Mouse (Mus musculus) c-Kit-positive CD71-positive TER-119-negative erythroid progenitor cells, embryonic 14.5 days (primary cell): ENCODE data around the gene Nln.

Experiments
- DNase-seq: peaks from one replicate; pipeline ENCODE4 v3.0.0-alpha.2; 2013; ENCODE audit warnings: low read depth

Gene Nln

DNA sequence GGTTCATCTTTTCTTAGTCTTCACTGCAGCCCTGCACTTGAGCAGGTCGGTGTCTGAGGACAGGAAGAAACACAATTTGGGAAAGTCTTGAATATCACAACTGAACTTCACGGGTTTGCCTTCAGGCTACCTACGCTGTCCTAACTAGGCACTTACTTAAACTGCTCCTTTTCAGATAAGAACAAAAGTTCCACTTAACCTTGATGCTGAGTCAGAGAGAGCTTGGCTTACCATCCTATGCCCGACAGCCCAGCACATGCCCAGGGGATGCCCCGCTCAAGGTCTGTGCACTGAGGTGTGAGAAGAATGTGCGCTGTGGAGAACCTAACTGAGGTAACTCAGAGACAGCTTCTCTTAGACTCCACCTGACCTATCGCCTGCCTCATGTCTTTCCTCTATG is 67.9 kb downstream of the Nln start:
- no peak for DNase-seq

DNA sequence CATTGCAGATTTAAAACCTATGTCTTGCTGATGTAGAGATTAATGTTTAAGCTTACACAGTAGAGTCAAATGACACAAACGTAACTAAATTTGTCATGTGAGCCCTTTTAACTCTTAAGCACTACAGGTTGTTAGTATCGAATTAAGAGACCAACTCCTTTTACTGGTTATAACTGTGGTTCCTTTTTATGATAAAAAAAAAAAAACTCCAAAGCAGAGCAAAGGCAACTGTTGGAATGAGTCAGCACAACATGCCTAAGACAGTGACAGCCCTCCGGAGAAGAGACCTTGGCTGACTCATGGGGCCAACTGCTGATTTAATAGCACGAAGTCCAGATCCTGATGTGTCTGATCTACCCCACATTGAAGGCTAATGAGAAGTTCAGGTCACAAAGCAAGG is 68.5 kb downstream of the Nln start:
- no peak for DNase-seq

DNA sequence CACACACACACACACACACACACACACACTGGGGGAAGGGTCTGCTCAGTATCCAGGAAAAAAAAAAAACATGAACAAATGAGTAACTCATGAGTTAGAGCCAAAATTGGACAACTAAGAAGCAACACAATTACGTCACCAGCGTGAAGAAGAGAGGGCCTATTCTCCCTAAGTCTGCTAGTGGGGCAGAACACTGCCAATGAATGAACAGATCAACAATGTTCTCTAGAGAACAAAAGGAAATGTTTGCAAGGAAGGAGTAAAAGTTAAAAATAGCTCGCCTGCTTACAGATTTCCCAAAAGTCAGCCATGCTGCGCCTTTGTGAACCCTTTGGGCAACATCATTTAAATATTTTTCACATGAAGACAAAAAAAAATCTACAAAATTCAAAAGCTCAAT is 69.6 kb downstream of the Nln start:
- DNase-seq: no peak

GRCm38 (mm10) chr13:104038891-104039290 is 70.5 kb downstream of the Nln start:
- DNase-seq: no peak

- no peak for DNase-seq
Measured at GRCm38 (mm10) chr13:104038358-104038757, 71.1 kb downstream of the Nln start.

DNA sequence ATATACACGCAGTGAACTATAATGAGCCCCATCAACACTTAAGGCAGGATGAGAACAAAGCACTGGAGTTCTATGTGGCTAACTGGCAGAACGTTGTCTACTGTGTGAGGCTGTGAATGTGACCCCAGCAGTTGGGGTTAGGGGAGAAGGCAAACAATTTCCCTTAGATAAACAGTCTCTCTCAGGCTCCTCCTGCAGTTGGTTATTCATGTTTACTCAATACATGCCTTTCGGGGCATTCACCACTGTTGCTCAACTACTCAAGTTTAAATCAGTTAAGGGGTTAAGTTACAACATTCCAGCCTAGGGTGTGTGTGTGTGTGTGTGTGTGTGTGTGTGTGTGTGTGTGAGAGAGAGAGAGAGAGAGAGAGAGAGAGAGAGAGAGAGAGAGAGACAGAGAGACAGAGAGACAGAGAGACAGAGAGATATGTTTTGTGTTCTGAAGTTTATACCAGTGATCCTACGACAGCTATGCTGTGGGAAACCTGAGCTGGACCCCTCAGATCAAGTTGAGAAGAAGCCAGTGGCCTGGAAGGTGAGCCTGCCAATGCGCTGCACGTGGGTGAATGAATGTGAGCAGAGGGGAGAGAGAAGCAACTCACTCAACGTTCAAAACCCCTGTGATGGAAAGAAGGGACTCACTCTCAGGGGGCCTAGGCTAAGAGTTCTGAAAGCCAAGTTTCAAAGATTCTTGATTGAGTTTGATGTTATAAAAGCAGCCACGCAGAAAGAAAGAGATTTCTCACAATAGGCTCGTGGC is 71.7 kb downstream of the Nln start:
- no peak for DNase-seq

DNA sequence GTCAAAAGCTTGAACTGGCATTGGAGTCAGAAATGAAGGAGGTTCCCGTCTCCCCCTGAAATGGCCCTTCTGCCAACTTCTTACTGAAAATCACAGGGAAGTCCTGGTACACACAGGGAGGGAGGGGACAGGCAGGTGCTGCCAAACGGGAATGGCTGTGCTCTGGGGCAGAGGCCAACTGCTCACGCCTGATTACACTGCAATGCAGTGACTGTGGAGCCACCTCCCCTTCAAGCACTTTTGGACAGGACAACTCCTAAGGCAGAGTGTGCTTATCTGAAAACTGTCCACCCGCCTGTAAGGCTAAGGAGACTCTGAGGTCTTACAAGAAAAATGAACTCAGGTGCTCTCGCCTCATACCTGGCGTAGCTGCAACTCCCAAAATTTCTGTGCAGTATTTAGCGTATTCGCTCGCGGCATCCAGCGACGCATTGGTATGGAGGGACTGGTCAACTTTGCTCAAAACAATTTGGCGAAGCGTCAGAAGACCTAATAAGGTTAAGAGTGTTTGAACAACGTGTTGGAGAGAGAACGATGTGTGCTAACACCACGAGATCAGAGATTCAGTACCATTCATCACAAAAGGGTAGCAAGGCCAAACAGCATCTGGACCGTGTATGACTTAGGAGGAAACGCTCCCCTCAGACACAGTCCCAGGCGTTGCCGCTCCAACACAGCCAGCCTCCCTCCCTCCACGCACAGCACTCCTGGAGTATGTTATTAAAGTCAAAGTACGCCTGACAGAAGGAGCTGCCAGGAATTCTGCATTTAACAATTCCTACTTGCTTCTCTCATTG is 72.7 kb downstream of the Nln start:
- DNase-seq: no peak

DNA sequence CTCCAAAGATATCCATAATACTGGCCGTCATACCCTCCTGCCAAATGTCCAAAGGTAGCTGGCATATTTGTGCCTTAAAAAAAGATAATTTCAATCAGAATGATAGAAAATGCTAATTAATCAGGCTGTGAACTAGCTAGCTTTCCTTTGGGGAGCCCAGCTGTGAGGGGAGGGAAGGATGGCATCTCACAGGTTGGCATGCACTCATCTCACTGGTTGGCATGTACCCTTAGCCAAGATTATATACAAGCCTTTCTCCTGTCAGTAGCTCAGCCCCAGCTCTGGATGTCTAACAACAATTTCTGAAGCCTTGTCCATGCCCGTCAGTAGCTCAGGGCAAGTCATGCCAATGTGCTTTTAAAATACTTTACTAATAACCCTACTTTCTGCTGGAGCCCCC is 73.8 kb downstream of the Nln start:
- DNase-seq: no peak

DNA sequence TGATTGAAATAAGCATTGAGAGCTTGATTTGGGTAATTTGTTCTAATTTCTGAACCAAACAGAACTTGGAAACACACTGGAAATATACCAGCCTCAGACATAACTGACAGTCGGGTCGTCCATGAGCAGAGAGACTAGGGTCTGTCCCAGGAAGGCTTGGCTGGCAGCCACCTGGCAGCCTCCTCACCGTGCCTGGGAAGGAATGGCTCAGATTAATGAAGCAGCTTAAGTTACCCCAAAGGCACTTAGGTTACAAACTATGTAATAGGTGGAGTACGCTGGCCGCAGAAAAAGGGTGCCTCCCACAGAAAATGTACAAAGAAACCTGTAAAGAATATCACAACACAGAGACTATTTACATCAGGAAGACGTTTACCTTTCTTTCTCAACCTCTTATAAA is 74.6 kb downstream of the Nln start:
- no peak for DNase-seq

- no peak for DNase-seq
Measured at GRCm38 (mm10) chr13:104032620-104033133, 76.7 kb downstream of the Nln start.

- no peak for DNase-seq
Measured at GRCm38 (mm10) chr13:104031821-104032331, 77.5 kb downstream of the Nln start.

GRCm38 (mm10) chr13:104030956-104031355 is 78.5 kb downstream of the Nln start:
- no peak for DNase-seq

GRCm38 (mm10) chr13:104029511-104029910 is 79.9 kb downstream of the Nln start:
- DNase-seq: no peak

DNA sequence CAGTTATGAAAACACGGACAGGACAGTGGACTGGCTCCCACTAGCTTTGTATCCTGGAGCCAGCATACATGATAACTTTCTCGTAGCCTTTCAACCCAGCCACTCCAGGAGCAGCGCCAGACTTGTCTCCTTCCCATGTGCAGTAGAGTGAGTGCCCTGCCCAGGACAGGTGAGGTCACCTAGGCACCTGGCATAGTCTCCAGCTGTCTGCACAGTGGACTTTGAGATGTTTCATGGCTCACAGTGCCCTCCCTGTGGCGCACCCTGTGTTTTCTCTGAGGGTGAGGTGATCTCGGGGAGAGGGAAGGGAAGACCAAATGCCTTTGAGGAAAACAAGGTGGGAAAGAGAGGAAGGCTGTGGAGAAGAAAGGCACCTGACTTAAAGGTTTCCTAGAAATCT is 80.3 kb downstream of the Nln start:
- DNase-seq: no peak

DNA sequence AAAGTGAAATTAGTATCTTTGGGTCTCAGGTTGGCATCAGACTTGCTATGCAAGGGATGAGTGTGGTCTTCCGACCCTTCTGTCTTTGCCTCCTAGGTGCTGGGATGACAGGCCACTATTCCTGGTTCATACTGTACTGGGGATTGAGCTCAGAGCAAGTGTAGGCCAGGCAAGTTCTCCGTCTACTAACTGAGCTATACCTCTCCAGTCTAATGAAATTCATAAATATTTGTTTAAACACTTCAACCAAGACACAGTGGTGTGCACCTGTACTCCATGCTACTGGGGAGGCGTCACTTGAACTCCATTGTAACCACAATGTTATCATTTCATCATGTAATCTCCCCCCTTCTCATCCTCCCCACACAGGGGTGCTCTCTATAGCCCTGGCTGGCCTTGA is 82.9 kb downstream of the Nln start:
- DNase-seq: no peak

DNA sequence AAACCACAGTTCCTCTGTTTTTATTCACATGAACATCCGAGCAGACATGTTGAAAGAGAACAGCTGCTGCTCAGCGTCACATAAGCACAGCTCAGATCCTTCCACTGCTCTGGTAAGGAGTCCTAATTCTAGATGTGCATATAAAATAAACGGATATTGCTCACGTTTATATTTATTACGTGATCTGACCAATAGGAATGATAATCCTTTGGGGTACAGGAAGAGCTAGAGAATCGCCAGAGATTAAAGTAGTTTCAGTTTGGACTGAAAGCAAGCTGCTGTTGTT is 83.8 kb downstream of the Nln start:
- no peak for DNase-seq

DNA sequence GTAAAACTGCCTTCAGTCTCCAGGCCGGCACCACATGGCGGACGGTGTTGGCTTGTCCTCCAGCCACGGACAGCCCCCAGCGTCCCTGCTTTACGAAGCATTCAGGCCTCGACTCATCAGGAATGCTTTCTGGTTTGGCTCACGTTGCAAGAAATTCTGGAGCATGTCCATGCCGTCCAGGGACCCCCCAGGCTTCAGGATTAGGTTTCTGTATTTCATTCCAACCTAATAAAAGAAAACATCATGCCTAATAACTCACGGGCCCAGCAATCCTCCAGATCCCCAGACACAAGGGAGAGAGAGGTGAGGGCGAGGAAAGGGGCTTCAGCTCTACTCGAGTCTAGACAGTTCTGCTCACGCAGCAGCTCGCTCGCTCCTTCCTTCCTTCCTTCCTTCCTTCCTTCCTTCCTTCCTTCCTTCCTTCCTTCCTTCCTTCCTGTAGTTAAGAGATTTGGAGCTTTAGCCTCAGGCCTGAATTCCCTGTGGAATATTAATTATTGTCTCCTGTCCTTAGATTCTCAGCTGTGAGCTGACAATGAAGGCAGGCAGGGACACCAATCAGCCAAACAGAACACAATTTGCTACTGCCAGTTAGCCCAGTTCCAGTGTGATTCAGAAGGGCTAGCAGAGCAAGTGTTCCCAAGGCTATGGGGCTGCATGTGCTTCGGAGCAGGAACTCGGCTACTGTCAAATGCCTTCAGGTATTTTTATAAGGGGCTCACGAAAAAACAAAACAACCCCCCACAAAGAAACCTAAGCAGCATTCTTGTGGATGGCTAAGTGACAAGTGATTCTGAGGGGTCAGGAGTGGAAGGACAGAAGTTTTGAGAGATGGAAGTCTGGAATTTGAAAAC is 84.3 kb downstream of the Nln start:
- DNase-seq: no peak

DNA sequence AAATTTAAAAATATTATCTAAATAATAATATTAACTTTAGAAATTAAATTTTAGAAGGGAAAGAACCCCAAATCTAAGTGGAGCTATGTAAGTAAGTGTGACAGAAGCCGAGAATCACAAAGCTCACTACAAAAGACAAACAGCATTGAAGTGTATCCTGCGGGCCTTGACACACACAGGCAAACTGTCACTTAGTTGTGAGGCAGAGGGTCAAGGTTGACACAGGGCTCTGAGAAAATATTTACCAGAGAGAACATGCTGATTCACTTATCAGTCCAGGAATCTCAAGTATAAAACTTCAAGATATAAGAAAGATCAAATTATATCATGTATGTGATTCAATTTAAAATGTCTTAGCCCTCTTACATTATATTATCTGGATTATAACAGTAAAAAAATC is 85.1 kb downstream of the Nln start:
- DNase-seq: no peak

DNA sequence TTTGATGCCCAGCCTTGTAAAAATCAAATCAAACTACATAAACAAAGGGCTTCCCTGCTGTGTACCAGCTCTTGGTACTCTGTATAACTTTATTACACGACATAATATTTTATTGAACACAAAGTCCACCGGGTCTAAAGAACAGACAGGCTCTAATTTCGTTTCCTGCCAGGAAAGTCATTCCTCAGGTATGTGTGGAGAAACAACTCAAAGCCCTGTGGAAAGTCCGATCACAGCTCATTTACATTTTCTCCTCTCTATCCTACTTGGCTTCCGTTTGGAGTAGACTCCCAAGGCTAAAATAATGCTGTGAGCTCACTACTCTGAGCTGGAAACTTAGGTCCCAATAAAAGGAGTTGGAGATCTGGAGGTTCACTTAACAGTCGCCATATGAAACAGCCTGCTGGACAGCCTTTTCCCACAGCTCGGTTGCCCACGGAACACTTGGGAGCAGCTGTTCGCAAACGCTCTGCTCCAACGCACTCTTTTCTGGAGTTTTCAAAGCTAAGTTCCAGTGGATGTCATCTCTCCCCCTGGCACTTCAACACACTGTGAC is 86.0 kb downstream of the Nln start:
- DNase-seq: no peak

DNA sequence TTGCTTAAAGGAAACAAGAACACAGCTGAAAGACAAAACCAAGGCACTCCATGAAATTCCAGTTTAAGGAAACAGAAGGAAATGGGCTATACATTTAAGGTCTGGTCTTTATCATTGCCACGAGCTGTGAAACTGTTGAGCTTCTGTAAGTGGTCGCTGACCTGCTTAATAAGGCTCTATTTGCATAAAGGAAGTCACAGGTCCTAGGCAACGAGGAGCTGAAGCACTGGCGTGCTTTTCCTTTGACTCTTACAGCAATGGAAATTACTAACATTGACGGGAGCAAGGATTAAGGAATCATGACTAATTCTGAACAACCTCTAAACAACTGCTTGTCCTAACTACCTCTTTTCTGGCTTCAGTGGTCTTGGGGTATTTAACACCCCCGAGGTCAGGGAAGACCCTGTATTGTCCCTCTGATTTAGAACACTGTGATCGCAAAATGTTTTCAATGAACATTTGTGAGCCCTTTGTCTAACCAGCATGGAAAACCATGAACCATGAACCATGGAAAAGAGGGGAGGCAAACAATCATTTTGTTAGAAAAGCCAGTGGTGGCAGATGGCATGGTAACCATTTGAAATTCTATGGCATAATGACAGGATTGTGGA is 90.8 kb downstream of the Nln start:
- DNase-seq: no peak

DNA sequence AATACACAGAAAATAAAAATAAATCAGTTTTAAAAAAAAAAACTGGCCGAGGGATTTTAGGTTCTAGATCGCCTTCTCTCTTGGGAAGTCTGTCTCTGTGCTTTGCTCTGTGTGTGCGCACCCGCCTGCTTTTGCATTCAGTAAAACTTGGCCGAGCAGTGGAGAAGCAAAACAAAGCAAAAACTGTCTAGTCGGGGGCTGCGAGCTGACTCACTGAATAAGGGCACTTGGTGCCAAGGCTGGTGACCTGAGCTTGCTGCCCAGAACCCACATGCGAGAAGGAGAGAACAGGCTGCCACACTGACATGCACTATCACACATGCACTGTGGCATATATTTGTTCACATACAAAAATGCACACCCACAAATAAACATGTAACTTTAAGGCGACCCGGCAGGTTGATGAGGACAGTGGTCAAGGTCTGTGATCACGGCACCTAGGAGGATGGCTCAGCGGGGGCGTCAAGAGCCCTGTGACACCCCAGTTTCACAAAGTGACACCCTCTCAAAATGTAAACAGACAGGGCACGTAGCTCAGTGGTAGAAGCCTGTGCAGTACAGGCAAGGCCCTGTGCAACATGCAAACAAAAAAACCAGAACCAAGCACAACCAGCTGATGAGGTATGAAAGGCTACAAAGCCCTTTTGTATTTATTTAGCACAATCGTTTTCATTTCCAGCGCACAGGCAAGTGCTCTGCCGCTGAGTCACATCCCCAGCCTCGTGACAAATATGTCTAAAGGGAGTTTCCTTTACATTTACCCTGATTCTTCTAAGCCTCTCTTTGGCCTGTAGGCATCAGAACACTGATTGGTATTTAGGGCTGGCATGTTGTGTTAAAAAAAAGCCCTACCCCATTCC is 93.9 kb downstream of the Nln start:
- no peak for DNase-seq
